Mouse (Mus musculus) bone marrow macrophage, adult 2 months (primary cell): ENCODE measurements around the gene Ankrd34a.

Source experiments
- CTCF ChIP-seq: IDR thresholded peaks from 2 replicates; pipeline ENCODE4 v1.5.1; 2012; ENCODE audit warnings: low read depth, mild to moderate bottlenecking, low read length, moderate library complexity
- POLR2A ChIP-seq: IDR thresholded peaks from 2 replicates; pipeline ENCODE4 v1.6.1; 2012; ENCODE audit warnings: mild to moderate bottlenecking, low read depth, low read length, borderline replicate concordance

DNA sequence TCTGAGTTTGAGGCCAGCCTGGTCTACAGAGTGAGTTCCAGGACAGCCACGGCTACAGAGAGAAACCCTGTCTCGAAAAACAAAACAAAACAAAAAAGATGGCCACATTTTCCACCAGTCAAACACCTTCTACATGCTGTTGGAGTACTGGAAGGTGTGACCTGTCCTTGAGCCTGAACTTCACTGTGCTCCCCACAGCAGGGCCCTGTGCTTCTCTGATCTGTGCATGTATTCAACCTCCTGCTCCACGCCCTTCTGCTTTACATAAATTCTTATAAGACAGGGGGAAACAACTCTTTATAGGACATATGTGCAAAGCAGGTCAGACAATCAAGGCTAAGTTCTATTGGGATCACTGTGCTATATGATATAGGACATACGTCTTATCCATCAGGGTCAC, 26.8 kb downstream of the Ankrd34a start:
- TF ChIP-seq CTCF (no peak), POLR2A (no peak)
